Mouse (Mus musculus): ENCODE results near the gene Edc3. TPM values are rescaled to one million over a fixed set of nuclear protein-coding genes. Genes with fewer than 3 reads are reported as not detected.

The Edc3 gene
- polyA plus RNA-seq (2017; shearing (Covaris generic)), result 10 to 100 TPM; 22.7 to 32.1 (median 29.1) TPM

- peak; percentile 96 for ATAC-seq
Observed at GRCm38 (mm10) chr9:57708068-57708719, at the start of gene Edc3. Gene Edc3, plus strand, starts transcription at chr9:57708540.

- no peak for ATAC-seq
Observed at GRCm38 (mm10) chr9:57658970-57659369, 49.4 kb upstream of the Edc3 start.

- peak; percentile 69 for ATAC-seq
Observed at GRCm38 (mm10) chr9:57659774-57660173, 48.6 kb upstream of the Edc3 start.

- no peak for ATAC-seq
Observed at GRCm38 (mm10) chr9:57660501-57660900, 47.8 kb upstream of the Edc3 start.

GRCm38 (mm10) chr9:57661552-57661951 is 46.8 kb upstream of the Edc3 start:
- ATAC-seq, result no peak

- no peak for ATAC-seq
Observed at GRCm38 (mm10) chr9:57664616-57665015, 43.7 kb upstream of the Edc3 start.

GRCm38 (mm10) chr9:57666536-57666935 is 41.8 kb upstream of the Edc3 start:
- ATAC-seq, result no peak

- peak; percentile 41 for ATAC-seq
Observed at GRCm38 (mm10) chr9:57667136-57667535, 41.2 kb upstream of the Edc3 start.

GRCm38 (mm10) chr9:57667817-57668216 is 40.5 kb upstream of the Edc3 start:
- no peak for ATAC-seq

GRCm38 (mm10) chr9:57668277-57668676 is 40.1 kb upstream of the Edc3 start:
- ATAC-seq, result no peak

- ATAC-seq, result no peak
Observed at GRCm38 (mm10) chr9:57669566-57669965, 38.8 kb upstream of the Edc3 start.

GRCm38 (mm10) chr9:57671037-57671436 is 37.3 kb upstream of the Edc3 start:
- no peak for ATAC-seq

GRCm38 (mm10) chr9:57671500-57671899 is 36.8 kb upstream of the Edc3 start:
- ATAC-seq, result no peak

- no peak for ATAC-seq
Observed at GRCm38 (mm10) chr9:57681411-57681810, 26.9 kb upstream of the Edc3 start.

GRCm38 (mm10) chr9:57683520-57683919 is 24.8 kb upstream of the Edc3 start, which contains the start of gene Cyp1a2:
Gene Cyp1a2, minus strand, starts transcription at chr9:57683703.
- ATAC-seq, result no peak

GRCm38 (mm10) chr9:57686011-57686410 is 22.3 kb upstream of the Edc3 start:
- no peak for ATAC-seq

GRCm38 (mm10) chr9:57687751-57688150 is 20.6 kb upstream of the Edc3 start, which contains the start of gene Cyp1a1:
Gene Cyp1a1, plus strand, starts transcription at chr9:57687928.
- ATAC-seq, result no peak

GRCm38 (mm10) chr9:57688158-57688557 is 20.2 kb upstream of the Edc3 start:
- ATAC-seq, result no peak

GRCm38 (mm10) chr9:57688606-57689005 is 19.7 kb upstream of the Edc3 start:
- no peak for ATAC-seq

- ATAC-seq, result no peak
Observed at GRCm38 (mm10) chr9:57694108-57694507, 14.2 kb upstream of the Edc3 start.

- no peak for ATAC-seq
Observed at GRCm38 (mm10) chr9:57696380-57697285, 11.7 kb upstream of the Edc3 start.

- no peak for ATAC-seq
Observed at GRCm38 (mm10) chr9:57697380-57697779, 11.0 kb upstream of the Edc3 start.

- ATAC-seq, result no peak
Observed at GRCm38 (mm10) chr9:57698466-57699150, 9.7 kb upstream of the Edc3 start.
